Mouse (Mus musculus) E14TG2a.4 (cell line): ENCODE measurements around the gene Pi4kb.

Experiments used
- CTCF ChIP-seq: conservative IDR thresholded peaks from 2 replicates; pipeline ENCODE4 v1.5.1; 2014; ENCODE audit warnings: low read length
- NANOG ChIP-seq: IDR thresholded peaks from 2 replicates; pipeline ENCODE4 v1.6.1; 2014; ENCODE audit warnings: borderline replicate concordance, low read length, mixed read lengths

DNA sequence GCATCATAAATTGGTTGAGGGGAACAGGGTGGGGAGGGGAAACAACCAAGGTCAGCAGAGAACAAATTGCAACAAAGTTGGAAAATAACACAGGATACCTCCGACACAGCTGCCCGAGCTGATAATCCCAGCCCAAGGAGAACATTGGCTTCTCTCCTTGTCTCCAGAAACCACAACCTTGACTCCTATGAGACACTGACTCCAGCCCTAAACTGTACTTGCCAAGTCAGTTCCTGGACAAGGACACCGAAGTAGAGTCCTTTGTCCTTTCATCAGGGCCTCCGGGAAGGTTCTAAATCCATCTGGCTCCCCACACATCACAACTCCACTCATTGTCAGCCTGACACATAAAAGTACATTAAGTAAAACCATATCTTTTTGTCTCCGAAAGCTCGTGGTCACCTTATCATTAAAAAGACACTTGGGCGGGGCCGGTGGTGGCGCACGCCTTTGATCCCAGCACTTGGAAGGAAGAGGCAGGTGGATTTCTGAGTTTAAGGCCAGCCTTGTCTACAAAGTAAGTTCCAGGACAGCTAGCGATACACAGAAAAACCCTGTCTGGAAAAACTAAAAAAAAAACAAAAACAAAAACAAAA, 72.0 kb downstream of the Pi4kb start:
- TF ChIP-seq CTCF (no peak), NANOG (no peak)
